Mouse (Mus musculus) neural tube, embryonic 13.5 days (tissue): ENCODE results near the gene Mmp24. TPM values are rescaled to one million over a fixed set of nuclear protein-coding genes. Genes with fewer than 3 reads are reported as not detected.
A peak's percentile ranks its signal among the peaks of the same experiment; 100 is the strongest.

Experiments used
- ATAC-seq: fragments of 200-750 bp; cut with Nextera tagmentation; 2 replicates; pipeline ENCODE4 v1.8.0; 2017; ENCODE audit warnings: low read depth, mild to moderate bottlenecking, moderate TSS enrichment, moderate library complexity
- H3K27ac ChIP-seq: fragments of 300-500 bp; sonication (generic); replicated peaks from 2 replicates; pipeline ENCODE4 v1.5.1; 2015; ENCODE audit warnings: moderate library complexity, mild to moderate bottlenecking, inconsistent platforms
- H3K27me3 ChIP-seq: fragments of 300-500 bp; sonication (generic); 2 replicates; pipeline ENCODE4 v1.6.1; 2015; ENCODE audit warnings: mild to moderate bottlenecking, inconsistent platforms
- H3K36me3 ChIP-seq: fragments of 300-500 bp; sonication (generic); 2 replicates; pipeline ENCODE4 v1.6.1; 2015; ENCODE audit warnings: mild to moderate bottlenecking, inconsistent platforms
- H3K4me1 ChIP-seq: fragments of 300-500 bp; sonication (generic); replicated peaks from 2 replicates; pipeline ENCODE4 v1.6.1; 2015; ENCODE audit warnings: inconsistent platforms
- H3K4me2 ChIP-seq: fragments of 300-500 bp; sonication (generic); 2 replicates; pipeline ENCODE4 v1.6.1; 2015; ENCODE audit warnings: inconsistent platforms, mild to moderate bottlenecking, moderate library complexity
- H3K4me3 ChIP-seq: fragments of 300-500 bp; sonication (generic); 2 replicates; pipeline ENCODE4 v1.5.1; 2015; ENCODE audit warnings: mild to moderate bottlenecking, inconsistent platforms
- H3K9ac ChIP-seq: fragments of 300-500 bp; sonication (generic); 2 replicates; pipeline ENCODE4 v1.6.1; 2015; ENCODE audit warnings: moderate library complexity, mild to moderate bottlenecking, inconsistent platforms
- H3K9me3 ChIP-seq: fragments of 300-500 bp; sonication (generic); 2 replicates; pipeline ENCODE4 v1.6.1; 2016; ENCODE audit warnings: inconsistent platforms
- WGBS: fragments of 180-500 bp; shearing (Covaris S2); methylation state at CpG from one replicate; pipeline ENCODE4 v1.1.7; 2015; 5-methylcytosine and 5-hydroxymethylcytosine counted together
- polyA plus RNA-seq: library from polyadenylated mRNA; unstranded; fragments of >200 nt; fragmentation: Nextera tagmentation; extraction: Ambion mirVana; gene quantifications from 2 replicates; pipeline ENCODE4 v1.2.1, GENCODE M21; 2015

Gene Mmp24
- polyA plus RNA-seq, 1 experiment from 2014 or later = 12.2 TPM

GRCm38 (mm10) chr2:155805925-155806255, 30.7 kb downstream of the Mmp24 start:
- Histone ChIP-seq H3K9me3 (no peaks in the 10 kb centered on the region), H3K36me3 (peaks cover 75% of the 10 kb centered on the region), H3K9ac (no peak overlapping the region), H3K4me1 (peaks cover 5% of the 10 kb centered on the region), H3K27me3 (no peaks in the 10 kb centered on the region), H3K4me2 (no peak overlapping the region), H3K4me3 (no peak overlapping the region), H3K27ac (no peak overlapping the region)
- 88% methylated on average over 6 of the region's 6 CpGs for WGBS
- ATAC-seq = no peak

- Histone ChIP-seq H3K4me3 (no peak overlapping the region), H3K27me3 (no peaks in the 10 kb centered on the region), H3K4me2 (no peak overlapping the region), H3K36me3 (peaks cover 75% of the 10 kb centered on the region), H3K9me3 (no peaks in the 10 kb centered on the region), H3K9ac (no peak overlapping the region), H3K27ac (no peak overlapping the region), H3K4me1 (peaks cover 5% of the 10 kb centered on the region)
- WGBS = 74% methylated on average over 5 of the region's 5 CpGs
- no peak for ATAC-seq
Observed at GRCm38 (mm10) chr2:155806548-155806947, 31.4 kb downstream of the Mmp24 start.

- H3K9ac ChIP-seq = no peak overlapping the region
- no peak overlapping the region for H3K4me2 ChIP-seq
- H3K27ac ChIP-seq = no peak overlapping the region
- no peak for ATAC-seq
- no peaks in the 10 kb centered on the region for H3K27me3 ChIP-seq
- H3K36me3 ChIP-seq = peaks cover 72% of the 10 kb centered on the region
- H3K4me3 ChIP-seq = no peak overlapping the region
- WGBS = 37% methylated on average over 4 of the region's 4 CpGs
- peaks cover 5% of the 10 kb centered on the region for H3K4me1 ChIP-seq
- no peaks in the 10 kb centered on the region for H3K9me3 ChIP-seq
Observed at GRCm38 (mm10) chr2:155807408-155807807, 32.3 kb downstream of the Mmp24 start.

DNA sequence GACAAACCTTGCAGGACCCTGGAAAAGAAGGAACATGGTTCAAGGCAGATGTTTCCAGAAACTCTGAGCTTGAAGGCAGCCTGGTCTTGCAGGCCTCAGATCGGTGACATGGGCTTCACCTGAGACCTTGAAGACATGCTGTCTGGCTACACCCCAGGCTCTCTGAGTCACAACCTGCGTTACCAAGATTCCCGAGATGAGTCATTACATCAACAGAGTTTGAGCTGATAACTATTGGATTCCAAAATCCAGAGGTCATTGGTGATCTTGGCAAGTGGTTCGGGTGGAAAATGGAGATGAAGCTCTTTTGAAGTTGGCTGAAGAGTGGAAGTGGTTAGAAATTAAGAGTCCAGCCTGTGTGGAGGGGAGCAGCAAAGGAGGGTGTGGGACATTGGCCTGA, 34.5 kb downstream of the Mmp24 start:
- no peak overlapping the region for H3K4me2 ChIP-seq
- H3K4me3 ChIP-seq = no peak overlapping the region
- no peak overlapping the region for H3K27ac ChIP-seq
- H3K4me1 ChIP-seq = peaks cover 5% of the 10 kb centered on the region
- no peaks in the 10 kb centered on the region for H3K9me3 ChIP-seq
- no peaks in the 10 kb centered on the region for H3K27me3 ChIP-seq
- H3K36me3 ChIP-seq = peaks cover 64% of the 10 kb centered on the region
- 81% methylated on average over 4 of the region's 4 CpGs for WGBS
- no peak overlapping the region for H3K9ac ChIP-seq
- no peak for ATAC-seq

DNA sequence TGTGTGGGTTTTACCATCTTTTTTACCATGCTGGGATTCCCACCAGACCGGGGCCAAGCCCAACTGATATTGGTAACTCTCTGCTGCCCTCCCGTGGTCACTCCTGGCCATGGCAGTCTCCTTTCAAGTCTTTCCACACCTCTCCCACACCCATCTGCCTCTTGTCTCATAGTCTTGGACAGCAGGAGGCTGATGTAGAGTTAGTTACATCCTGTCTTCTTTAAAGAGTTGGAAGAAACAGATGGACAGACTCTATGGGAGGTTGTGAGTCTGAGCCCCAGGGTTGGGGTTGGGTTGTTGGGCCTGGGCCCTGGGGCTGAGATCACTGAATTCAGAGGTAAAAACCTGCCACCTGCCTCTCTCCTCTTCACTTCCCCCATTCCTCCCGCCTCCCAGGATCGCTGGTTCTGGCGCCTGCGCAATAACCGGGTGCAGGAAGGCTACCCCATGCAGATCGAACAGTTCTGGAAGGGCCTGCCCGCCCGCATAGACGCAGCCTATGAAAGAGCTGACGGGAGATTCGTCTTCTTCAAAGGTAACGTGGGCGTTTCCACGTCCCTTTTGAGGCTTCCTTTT, 36.8 kb downstream of the Mmp24 start:
- peaks cover 69% of the 10 kb centered on the region for H3K36me3 ChIP-seq
- no peak overlapping the region for H3K27ac ChIP-seq
- no peak overlapping the region for H3K4me3 ChIP-seq
- no peaks in the 10 kb centered on the region for H3K9me3 ChIP-seq
- no peak overlapping the region for H3K9ac ChIP-seq
- H3K4me2 ChIP-seq = no peak overlapping the region
- peaks cover 6% of the 10 kb centered on the region for H3K4me1 ChIP-seq
- no peaks in the 10 kb centered on the region for H3K27me3 ChIP-seq
- no peak for ATAC-seq
- WGBS = 39% methylated on average over 16 of the region's 16 CpGs

- Histone ChIP-seq H3K36me3 (peaks cover 66% of the 10 kb centered on the region), H3K4me1 (peaks cover 8% of the 10 kb centered on the region), H3K4me3 (no peak overlapping the region), H3K27ac (no peak overlapping the region), H3K9me3 (no peaks in the 10 kb centered on the region), H3K4me2 (no peak overlapping the region), H3K9ac (no peak overlapping the region), H3K27me3 (no peaks in the 10 kb centered on the region)
- 87% methylated on average over 4 of the region's 4 CpGs for WGBS
- no peak for ATAC-seq
Observed at GRCm38 (mm10) chr2:155812637-155813036, 37.5 kb downstream of the Mmp24 start.

- Histone ChIP-seq H3K4me3 (no peak overlapping the region), H3K9me3 (no peaks in the 10 kb centered on the region), H3K36me3 (peaks cover 51% of the 10 kb centered on the region), H3K27me3 (no peaks in the 10 kb centered on the region), H3K27ac (no peak overlapping the region), H3K9ac (no peak overlapping the region), H3K4me1 (peaks cover 30% of the 10 kb centered on the region), H3K4me2 (no peak overlapping the region)
- 26% methylated on average over 5 of the region's 5 CpGs for WGBS
- no peak for ATAC-seq
Observed at GRCm38 (mm10) chr2:155814829-155815228, 39.7 kb downstream of the Mmp24 start.

- H3K4me1 ChIP-seq = peaks cover 35% of the 10 kb centered on the region
- H3K27me3 ChIP-seq = no peaks in the 10 kb centered on the region
- ATAC-seq = no peak
- no peaks in the 10 kb centered on the region for H3K9me3 ChIP-seq
- no peak overlapping the region for H3K9ac ChIP-seq
- no peak overlapping the region for H3K4me3 ChIP-seq
- H3K4me2 ChIP-seq = no peak overlapping the region
- H3K27ac ChIP-seq = no peak overlapping the region
- WGBS = 93% methylated on average over 1 of the region's 1 CpGs
- H3K36me3 ChIP-seq = peaks cover 49% of the 10 kb centered on the region
Observed at GRCm38 (mm10) chr2:155816179-155816578, 41.0 kb downstream of the Mmp24 start.

DNA sequence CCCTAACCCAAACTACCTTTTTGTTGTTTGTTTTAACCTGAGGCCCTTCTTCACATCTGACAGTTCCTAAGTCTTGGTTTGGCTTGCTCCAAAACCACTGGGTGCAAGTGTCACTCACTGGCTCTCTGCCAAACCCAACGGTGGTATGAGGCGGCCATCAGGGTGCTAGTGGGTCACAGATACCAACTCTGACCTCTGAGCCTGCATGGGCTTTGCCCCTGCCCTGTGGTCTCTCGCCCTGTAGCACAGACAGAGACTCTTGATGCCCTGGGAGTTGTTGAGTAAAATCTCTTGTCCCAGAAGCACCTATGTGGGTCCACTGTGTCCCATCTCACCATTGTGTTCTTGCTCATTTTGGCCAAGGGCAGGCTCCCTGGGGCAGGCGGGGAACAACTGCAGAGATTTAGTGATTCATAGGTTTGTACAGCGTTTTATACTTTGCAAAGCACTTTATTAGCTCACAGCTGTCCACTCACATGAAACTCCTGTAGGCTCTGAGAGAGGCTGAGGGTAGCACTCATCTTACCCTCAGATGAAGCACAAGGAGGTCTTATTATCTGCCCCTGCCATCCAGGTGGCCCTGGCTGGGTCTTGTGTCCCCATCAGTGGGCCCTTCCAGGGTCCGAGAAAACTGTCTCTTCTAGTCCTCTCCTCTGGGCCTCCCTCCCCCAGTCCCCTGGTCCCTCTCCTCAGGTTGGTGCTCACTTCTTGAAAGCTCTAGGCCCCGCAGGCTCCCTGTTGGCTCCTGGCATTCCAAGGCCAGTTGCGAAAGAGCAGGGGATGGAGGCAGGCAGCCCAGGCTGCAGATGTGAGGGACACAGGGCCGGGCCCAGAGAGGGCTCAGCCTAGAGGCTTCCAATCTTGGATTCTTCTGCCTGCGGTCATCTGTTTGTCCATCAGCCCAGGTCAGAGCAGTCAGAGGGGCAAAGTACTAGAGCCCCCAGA, 42.4 kb downstream of the Mmp24 start:
- Histone ChIP-seq H3K27me3 (no peaks in the 10 kb centered on the region), H3K9me3 (no peaks in the 10 kb centered on the region), H3K4me1 (peaks cover 35% of the 10 kb centered on the region), H3K4me3 (peak overlapping the region; percentile 56; the same call in 1 of the 2 replicates), H3K27ac (peak overlapping the region; percentile 62), H3K9ac (peak overlapping the region; percentile 77), H3K36me3 (peaks cover 52% of the 10 kb centered on the region), H3K4me2 (peak overlapping the region; percentile 65)
- no peak for ATAC-seq
- 88% methylated on average over 10 of the region's 10 CpGs for WGBS

- Histone ChIP-seq H3K36me3 (peaks cover 61% of the 10 kb centered on the region), H3K27ac (peak overlapping the region; percentile 87), H3K9ac (peak overlapping the region; percentile 77), H3K9me3 (no peaks in the 10 kb centered on the region), H3K4me3 (peak overlapping the region; percentile 56), H3K4me1 (peaks cover 35% of the 10 kb centered on the region), H3K4me2 (peak overlapping the region; percentile 65), H3K27me3 (no peaks in the 10 kb centered on the region)
- under 1% methylated on average over 37 of the region's 37 CpGs for WGBS
- ATAC-seq = peak; percentile 91
Observed at GRCm38 (mm10) chr2:155818596-155819391, 43.7 kb downstream of the Mmp24 start.

GRCm38 (mm10) chr2:155819392-155819448, 44.1 kb downstream of the Mmp24 start, which contains the start of gene BC029722:
BC029722 (minus strand) TSS chr2:155819426.
- Histone ChIP-seq H3K27ac (peak within 1 kb of the TSS; percentile 87), H3K36me3 (peaks cover 60% of the 10 kb centered on the region), H3K4me3 (peak within 1 kb of the TSS; percentile 56), H3K9me3 (no peaks in the 10 kb centered on the region), H3K4me2 (peak within 1 kb of the TSS; percentile 65), H3K27me3 (no peaks in the 10 kb centered on the region), H3K4me1 (peaks cover 35% of the 10 kb centered on the region), H3K9ac (peak within 1 kb of the TSS; percentile 77)
- no peak for ATAC-seq

- Histone ChIP-seq H3K36me3 (peaks cover 56% of the 10 kb centered on the region), H3K4me2 (peak overlapping the region; percentile 65)
- ATAC-seq = peak; percentile 24
Observed at GRCm38 (mm10) chr2:155819449-155820251, 44.5 kb downstream of the Mmp24 start.

More at GRCm38 (mm10) chr2:155819449-155820251, 44.5 kb downstream of the Mmp24 start:
- WGBS = 60% methylated on average over 6 of the region's 6 CpGs
- Histone ChIP-seq H3K4me3 (peak overlapping the region; percentile 56), H3K27ac (peak overlapping the region; percentile 87), H3K9me3 (no peaks in the 10 kb centered on the region), H3K9ac (peak overlapping the region; percentile 77), H3K27me3 (no peaks in the 10 kb centered on the region), H3K4me1 (peaks cover 35% of the 10 kb centered on the region)
